Comparison of ENCODE assay signal across 17 mouse cellular contexts in genomic region chr19:55788905-55789295, GRCm38 (mm10). TPM values are rescaled to one million over a fixed set of nuclear protein-coding genes. Genes with fewer than 3 reads are reported as not detected.
DNase-seq lines count a peak whose midpoint lies in the region; ATAC-seq and TF ChIP-seq lines count a peak whose summit lies in the region.
"Had no signal": no experiment of that assay in that cellular context is flagged by ENCODE, and none has a peak within 500 bp of the region (broad histone marks: within the 10 kb centered on the region; RNA-seq: fewer than 3 reads in every experiment).

No protein-coding gene starts in this region.

- WGBS in forebrain, embryonic 12.5 days, result 45% methylated on average over 5 of the region's 5 CpGs
- 54% methylated on average over 5 of the region's 5 CpGs for WGBS in forebrain, embryonic 16.5 days
- 32% methylated on average over 5 of the region's 5 CpGs for WGBS in hindbrain, embryonic 10.5 days
- 40% methylated on average over 5 of the region's 5 CpGs for WGBS in hindbrain, embryonic 16.5 days
- 45% methylated on average over 5 of the region's 5 CpGs for WGBS in embryonic facial prominence, embryonic 10.5 days
- WGBS in midbrain, embryonic 12.5 days, result 41% methylated on average over 5 of the region's 5 CpGs
- 80% methylated on average over 5 of the region's 5 CpGs for WGBS in lung, adult 2 months

- H3K4me2 ChIP-seq in forebrain, embryonic 12.5 days, result no peak overlapping the region
- no peak overlapping the region for H3K4me2 ChIP-seq in forebrain, embryonic 16.5 days (ENCODE audit: low read length)
- no peak overlapping the region for H3K4me2 ChIP-seq in hindbrain, embryonic 16.5 days (ENCODE audit: low read length)
- peak overlapping the region; percentile 13; the same call in 1 of the 2 replicates for H3K4me2 ChIP-seq in midbrain, embryonic 12.5 days (replicated peaks)
- H3K4me2 ChIP-seq: hindbrain, embryonic 15.5 days; liver, embryonic 15.5 days had no signal

- ATAC-seq in forebrain, embryonic 12.5 days (ENCODE audit: low FRiP score), result no peak
- ATAC-seq in forebrain, embryonic 16.5 days, result no peak
- no peak for ATAC-seq in hindbrain, embryonic 16.5 days
- ATAC-seq in midbrain, embryonic 12.5 days (ENCODE audit: low FRiP score, low read depth), result no peak; the same call in 1 of the 2 replicates

- TF ChIP-seq POLR2A in lung, adult 2 months (IDR thresholded peaks at IDR 0.05; ENCODE audit: borderline replicate concordance, extremely low read depth, low read depth, low read length), result no peak

- DNase-seq in hindbrain, embryonic 10.5 days (ENCODE audit: low spot score), result peak; percentile 36
- DNase-seq in embryonic facial prominence, embryonic 10.5 days (ENCODE audit: low spot score), result no peak
- no peak for DNase-seq in thymus, postnatal 25 days
- no peak for DNase-seq in lung, adult 2 months
- DNase-seq: adrenal gland, adult 2 months; cerebellum, postnatal 14 days; kidney, adult 2 months; kidney, postnatal 36 days; lung, postnatal 14 days; right cerebral cortex, postnatal 14 days had no signal

- H3K9ac ChIP-seq in forebrain, embryonic 12.5 days, result no peak overlapping the region
- no peak overlapping the region for H3K9ac ChIP-seq in forebrain, embryonic 16.5 days (replicated peaks; ENCODE audit: low read depth, low read length)
- no peak overlapping the region for H3K9ac ChIP-seq in hindbrain, embryonic 16.5 days (ENCODE audit: low read depth, low read length)
- no peak overlapping the region for H3K9ac ChIP-seq in midbrain, embryonic 12.5 days (replicated peaks)
- H3K9ac ChIP-seq: hindbrain, embryonic 15.5 days; liver, embryonic 15.5 days had no signal

- H3K4me1 ChIP-seq in forebrain, embryonic 12.5 days, result peaks cover 48% of the 10 kb centered on the region
- H3K4me1 ChIP-seq in forebrain, embryonic 16.5 days (replicated peaks; ENCODE audit: control insufficient read depth, insufficient read depth, low read length), result peaks cover 7% of the 10 kb centered on the region; the same call in 1 of the 2 replicates
- H3K4me1 ChIP-seq in hindbrain, embryonic 10.5 days (replicated peaks), result peaks cover 58% of the 10 kb centered on the region
- H3K4me1 ChIP-seq in hindbrain, embryonic 16.5 days (ENCODE audit: control insufficient read depth, insufficient read depth, low read depth, low read length), result peaks cover 5% of the 10 kb centered on the region; the same call in 1 of the 2 replicates
- H3K4me1 ChIP-seq in embryonic facial prominence, embryonic 10.5 days, result peaks cover 68% of the 10 kb centered on the region
- H3K4me1 ChIP-seq in midbrain, embryonic 12.5 days, result peaks cover 43% of the 10 kb centered on the region
- peaks cover 16% of the 10 kb centered on the region for H3K4me1 ChIP-seq in lung, adult 2 months (ENCODE audit: control insufficient read depth, insufficient read depth, low read length)
- H3K4me1 ChIP-seq: megakaryocyte, embryonic 14.5 days had no signal

- peak overlapping the region; percentile 70; the same call in 1 of the 2 replicates for H3K27ac ChIP-seq in forebrain, embryonic 12.5 days
- H3K27ac ChIP-seq in forebrain, embryonic 16.5 days (ENCODE audit: low read length), result no peak overlapping the region
- peak overlapping the region; percentile 88 for H3K27ac ChIP-seq in hindbrain, embryonic 10.5 days
- H3K27ac ChIP-seq in hindbrain, embryonic 16.5 days (ENCODE audit: low read depth, low read length), result no peak overlapping the region
- H3K27ac ChIP-seq in embryonic facial prominence, embryonic 10.5 days (replicated peaks), result peak overlapping the region; percentile 55
- peak overlapping the region; percentile 71 for H3K27ac ChIP-seq in midbrain, embryonic 12.5 days (replicated peaks)
- H3K27ac ChIP-seq: liver, embryonic 15.5 days had no signal

- H3K36me3 ChIP-seq in forebrain, embryonic 12.5 days (replicated peaks), result peaks cover 2% of the 10 kb centered on the region; the same call in 1 of the 2 replicates
- no peaks in the 10 kb centered on the region for H3K36me3 ChIP-seq in forebrain, embryonic 16.5 days (ENCODE audit: control insufficient read depth, insufficient read depth)
- H3K36me3 ChIP-seq in hindbrain, embryonic 10.5 days, result 0 out of 2 replicates have a peak, but pooled peaks cover 18% of the 10 kb centered on the region
- H3K36me3 ChIP-seq in hindbrain, embryonic 16.5 days (ENCODE audit: control insufficient read depth, insufficient read depth, low read length), result no peaks in the 10 kb centered on the region
- H3K36me3 ChIP-seq in embryonic facial prominence, embryonic 10.5 days (replicated peaks), result peaks cover 65% of the 10 kb centered on the region
- peaks cover 8% of the 10 kb centered on the region; the same call in 1 of the 2 replicates for H3K36me3 ChIP-seq in midbrain, embryonic 12.5 days
- H3K36me3 ChIP-seq: hindbrain, embryonic 15.5 days; liver, embryonic 15.5 days had no signal

- TF ChIP-seq CTCF in lung, adult 2 months (IDR thresholded peaks at IDR 0.05; ENCODE audit: insufficient read depth, low read length), result no peak

- no peaks in the 10 kb centered on the region for H3K27me3 ChIP-seq in forebrain, embryonic 12.5 days
- no peaks in the 10 kb centered on the region for H3K27me3 ChIP-seq in forebrain, embryonic 16.5 days (replicated peaks; ENCODE audit: control insufficient read depth, insufficient read depth, low read length)
- no peaks in the 10 kb centered on the region for H3K27me3 ChIP-seq in hindbrain, embryonic 10.5 days (ENCODE audit: insufficient read depth, poor library complexity, severe bottlenecking)
- H3K27me3 ChIP-seq in hindbrain, embryonic 16.5 days (replicated peaks; ENCODE audit: control insufficient read depth, insufficient read depth, low read length), result no peaks in the 10 kb centered on the region
- no peaks in the 10 kb centered on the region for H3K27me3 ChIP-seq in embryonic facial prominence, embryonic 10.5 days (replicated peaks; ENCODE audit: low read depth, poor library complexity, severe bottlenecking)
- no peaks in the 10 kb centered on the region for H3K27me3 ChIP-seq in midbrain, embryonic 12.5 days
- H3K27me3 ChIP-seq: hindbrain, embryonic 15.5 days had no signal

- no peaks in the 10 kb centered on the region for H3K9me3 ChIP-seq in forebrain, embryonic 12.5 days
- H3K9me3 ChIP-seq in forebrain, embryonic 16.5 days (ENCODE audit: control insufficient read depth, low read length), result no peaks in the 10 kb centered on the region
- H3K9me3 ChIP-seq in hindbrain, embryonic 10.5 days, result peaks cover 3% of the 10 kb centered on the region; the same call in 1 of the 2 replicates
- no peaks in the 10 kb centered on the region for H3K9me3 ChIP-seq in hindbrain, embryonic 16.5 days (ENCODE audit: control insufficient read depth, low read length)
- no peaks in the 10 kb centered on the region for H3K9me3 ChIP-seq in embryonic facial prominence, embryonic 10.5 days
- H3K9me3 ChIP-seq in midbrain, embryonic 12.5 days, result no peaks in the 10 kb centered on the region
- H3K9me3 ChIP-seq: hindbrain, embryonic 15.5 days; liver, embryonic 15.5 days; megakaryocyte, embryonic 14.5 days had no signal

- H3K4me3 ChIP-seq in forebrain, embryonic 12.5 days (replicated peaks), result no peak overlapping the region
- no peak overlapping the region for H3K4me3 ChIP-seq in forebrain, embryonic 16.5 days (replicated peaks; ENCODE audit: low read length)
- H3K4me3 ChIP-seq in hindbrain, embryonic 10.5 days, result 0 out of 2 replicates have a peak overlapping the region, but pooled peaks have one; percentile 4
- no peak overlapping the region for H3K4me3 ChIP-seq in hindbrain, embryonic 16.5 days (ENCODE audit: low read length)
- H3K4me3 ChIP-seq in embryonic facial prominence, embryonic 10.5 days, result no peak overlapping the region
- H3K4me3 ChIP-seq in midbrain, embryonic 12.5 days, result no peak overlapping the region
- no peak overlapping the region for H3K4me3 ChIP-seq in lung, adult 2 months (replicated peaks; ENCODE audit: extremely low read depth, low read depth, low read length)
- H3K4me3 ChIP-seq: hindbrain, embryonic 15.5 days; liver, embryonic 15.5 days; megakaryocyte, embryonic 14.5 days had no signal

RNA-seq across cellular contexts. Expression of gene Tcf7l2, which starts 47.3 kb away (rescaled TPM):
- 212 and 220 TPM in 2 replicates for polyA plus RNA-seq in forebrain, embryonic 12.5 days (2016; fragmentation: Nextera tagmentation; extraction: Ambion mirVana)
- polyA plus RNA-seq in forebrain, embryonic 16.5 days (2015; fragmentation: Nextera tagmentation; extraction: Ambion mirVana), result 26.5 and 58.7 TPM in 2 replicates
- polyA plus RNA-seq in hindbrain, embryonic 10.5 days (2016; fragmentation: Nextera tagmentation; extraction: Ambion mirVana), result 58.6 and 61.0 TPM in 2 replicates
- 27.0 and 38.2 TPM in 2 replicates for polyA plus RNA-seq in hindbrain, embryonic 16.5 days (2015; fragmentation: Nextera tagmentation; extraction: Ambion mirVana)
- polyA plus RNA-seq in embryonic facial prominence, embryonic 10.5 days (2016; fragmentation: Nextera tagmentation; extraction: Ambion mirVana), result 94.5 and 111 TPM in 2 replicates
- polyA plus RNA-seq in midbrain, embryonic 12.5 days (2016; fragmentation: Nextera tagmentation; extraction: Ambion mirVana), result 343 and 552 TPM in 2 replicates
- polyA plus RNA-seq in lung, adult 2 months (2012; rRNA removed), result 18.5 and 19.9 TPM in 2 replicates

Comparison
In these comparisons a context has a peak if more than half of its experiments do, and no peak if none do; other contexts are left out.
1. H3K27ac ChIP-seq: peak in forebrain, embryonic 12.5 days (single experiment), hindbrain, embryonic 10.5 days (single experiment), embryonic facial prominence, embryonic 10.5 days (single experiment) and midbrain, embryonic 12.5 days (single experiment); none in forebrain, embryonic 16.5 days (single experiment) and hindbrain, embryonic 16.5 days (single experiment).